Mouse (Mus musculus) lung, postnatal 0 days (tissue): Measurements from ENCODE around the gene Prss30. TPM values are rescaled to one million over a fixed set of nuclear protein-coding genes. Genes with fewer than 3 reads are reported as not detected.
A peak's percentile ranks its signal among the peaks of the same experiment; 100 is the strongest.

Source experiments
- ATAC-seq: fragments of 200-750 bp; cut with Nextera tagmentation; 2 replicates; pipeline ENCODE4 v1.8.0; 2017; ENCODE audit warnings: moderate library complexity
- DNase-seq: peaks from one replicate; pipeline ENCODE4 v3.0.0-alpha.2; 2016; ENCODE audit warnings: low spot score
- H3K27ac ChIP-seq: fragments of 300-500 bp; sonication (generic); 2 replicates; pipeline ENCODE4 v1.5.1; 2014; ENCODE audit warnings: antibody characterized with exemption, mild to moderate bottlenecking, low read length, mixed read lengths
- H3K27me3 ChIP-seq: fragments of 300-500 bp; sonication (generic); replicated peaks from 2 replicates; pipeline ENCODE4 v1.6.1; 2014; ENCODE audit warnings: low read length, mixed read lengths; ENCODE audit not compliant: insufficient read depth
- H3K36me3 ChIP-seq: fragments of 300-500 bp; sonication (generic); 2 replicates; pipeline ENCODE4 v1.6.1; 2014; ENCODE audit warnings: low read length, mixed read lengths; ENCODE audit not compliant: insufficient read depth
- H3K4me1 ChIP-seq: fragments of 300-500 bp; sonication (generic); 2 replicates; pipeline ENCODE4 v1.6.1; 2014; ENCODE audit warnings: antibody characterized with exemption, low read depth, low read length, mixed read lengths; ENCODE audit not compliant: insufficient read depth
- H3K4me2 ChIP-seq: fragments of 300-500 bp; sonication (generic); replicated peaks from 2 replicates; pipeline ENCODE4 v1.6.1; 2014; ENCODE audit warnings: low read depth, mild to moderate bottlenecking, low read length, moderate library complexity, mixed read lengths
- H3K4me3 ChIP-seq: fragments of 300-500 bp; sonication (generic); 2 replicates; pipeline ENCODE4 v1.5.1; 2014; ENCODE audit warnings: low read depth, low read length
- H3K9ac ChIP-seq: fragments of 300-500 bp; sonication (generic); replicated peaks from 2 replicates; pipeline ENCODE4 v1.6.1; 2014; ENCODE audit warnings: low read depth, mild to moderate bottlenecking
- H3K9me3 ChIP-seq: fragments of 300-500 bp; sonication (generic); 2 replicates; pipeline ENCODE4 v1.6.1; 2016; ENCODE audit warnings: low read length, mixed read lengths
- CTCF ChIP-seq: IDR thresholded peaks from 2 replicates; pipeline ENCODE4 v1.5.1; 2016; ENCODE audit warnings: antibody characterized with exemption, mild to moderate bottlenecking
- EP300 ChIP-seq: IDR thresholded peaks from 2 replicates; pipeline ENCODE4 v1.6.1; 2016; ENCODE audit warnings: antibody characterized with exemption, mild to moderate bottlenecking, control low read depth
- WGBS: fragments of 180-500 bp; shearing (Covaris S2); extraction: QIAGEN DNeasy Blood & Tissue Kit; methylation state at CpG from one replicate; pipeline ENCODE4 v1.1.7; 2014; 5-methylcytosine and 5-hydroxymethylcytosine counted together
- microRNA-seq: library from miRNA; unstranded; fragments of <30 nt; microRNA quantifications from one replicate; pipeline ENCODE4, GENCODE M21; 2016
- polyA plus RNA-seq: library from polyadenylated mRNA; unstranded; fragments of >200 nt; fragmentation: Nextera tagmentation; extraction: Ambion mirVana; gene quantifications from 2 replicates; pipeline ENCODE4 v1.2.1, GENCODE M21; 2015

The Prss30 gene
- polyA plus RNA-seq, 1 experiment from 2014 or later: 0.47 TPM

DNA sequence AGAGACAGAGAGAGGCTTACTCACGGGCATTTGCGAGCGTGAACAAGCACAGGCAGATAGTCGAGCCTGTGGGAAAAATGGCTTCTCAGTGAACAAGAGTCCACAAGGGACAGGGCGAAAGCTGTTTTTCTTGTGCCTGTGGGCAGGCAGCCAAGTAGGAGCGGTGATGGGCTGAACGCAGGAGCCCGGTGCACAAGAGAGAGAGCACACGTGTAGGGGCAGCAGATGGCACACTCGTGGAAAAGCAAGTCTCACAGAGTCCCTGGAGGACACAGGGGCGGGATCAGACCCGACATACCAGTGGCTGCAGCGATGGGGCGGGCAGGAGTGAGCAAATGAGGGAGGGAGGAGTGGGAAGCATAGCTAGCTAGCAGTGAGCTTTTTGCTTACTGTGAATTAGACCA lies 55.3 kb downstream of the Prss30 start:
- peak overlapping the region; percentile 44 for H3K9ac ChIP-seq
- 0% methylated on average over 14 of the region's 14 CpGs for WGBS
- H3K27ac ChIP-seq: peak overlapping the region; percentile 78
- H3K27me3 ChIP-seq: no peaks in the 10 kb centered on the region
- peak overlapping the region; percentile 45 for H3K4me3 ChIP-seq
- H3K36me3 ChIP-seq: no peaks in the 10 kb centered on the region
- TF ChIP-seq EP300 (no peak), CTCF (no peak; the same call in 1 of the 2 replicates)
- DNase-seq: peak; percentile 79
- H3K4me2 ChIP-seq: peak overlapping the region; percentile 82
- peak; percentile 82 for ATAC-seq
- H3K9me3 ChIP-seq: no peaks in the 10 kb centered on the region
- H3K4me1 ChIP-seq: peaks cover 2% of the 10 kb centered on the region; the same call in 1 of the 2 replicates

DNA sequence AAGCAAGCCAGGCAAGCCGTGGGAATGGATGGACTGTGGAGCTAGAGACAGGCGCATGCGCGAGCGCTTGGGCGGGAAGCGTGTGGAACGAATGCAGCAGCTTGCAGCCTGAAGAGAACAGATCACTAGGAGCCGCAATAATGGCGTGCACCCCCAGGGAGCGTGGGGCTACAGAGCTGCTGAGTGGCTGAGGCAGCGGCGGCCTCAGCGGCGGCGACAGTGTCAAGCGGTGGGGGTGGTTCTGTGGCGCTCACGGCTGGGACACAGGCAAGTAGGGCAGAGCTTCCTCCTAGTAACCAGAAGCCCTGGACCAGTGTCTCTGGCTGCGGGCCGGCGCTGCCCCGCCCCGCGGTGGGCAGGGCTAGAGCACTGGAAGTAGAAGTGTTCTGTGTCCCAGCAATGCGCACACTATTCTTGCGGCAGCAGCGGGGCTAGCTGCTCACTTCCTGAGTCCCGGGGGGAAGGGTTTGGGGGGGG lies 55.8 kb downstream of the Prss30 start:
- under 1% methylated on average over 28 of the region's 29 CpGs for WGBS

More for the DNA sequence above, 55.8 kb downstream of the Prss30 start:
- TF ChIP-seq EP300 (no peak), CTCF (peak; percentile 36)
- Histone ChIP-seq H3K9me3 (no peaks in the 10 kb centered on the region), H3K27ac (peak overlapping the region; percentile 78), H3K9ac (peak overlapping the region; percentile 44; the same call in 1 of the 2 replicates), H3K36me3 (no peaks in the 10 kb centered on the region), H3K4me3 (peak overlapping the region; percentile 45), H3K4me1 (peaks cover 2% of the 10 kb centered on the region; the same call in 1 of the 2 replicates), H3K4me2 (peak overlapping the region; percentile 82), H3K27me3 (no peaks in the 10 kb centered on the region)
- DNase-seq (peak; percentile 93), ATAC-seq (peak; percentile 98)

Small RNA genes within 50 kb of the gene (microRNA-seq; reads per million reads assigned to microRNA genes)
- not detected for gene Gm27700

Other genes with a start within 250 kb of the Prss30 start
- gene Paqr4, start 239.7 kb downstream of the Prss30 start, polyA plus RNA-seq: 45.2 and 47.7 TPM in 2 replicates
- 0.41 and 0.52 TPM in 2 replicates for gene Kremen2, start 234.7 kb downstream of the Prss30 start, polyA plus RNA-seq
- 43.1 and 43.5 TPM in 2 replicates for gene Flywch1, start 209.0 kb downstream of the Prss30 start, polyA plus RNA-seq
- 14.7 and 18.6 TPM in 2 replicates for gene Flywch2, start 194.5 kb downstream of the Prss30 start, polyA plus RNA-seq
- 284 and 354 TPM in 2 replicates for gene Srrm2, start 190.0 kb downstream of the Prss30 start, polyA plus RNA-seq
- 803 and 893 TPM in 2 replicates for gene Elob, start 151.4 kb downstream of the Prss30 start, polyA plus RNA-seq
- not detected in 2 replicates for gene Prss33, start 144.5 kb downstream of the Prss30 start, polyA plus RNA-seq
- not detected in 2 replicates for gene Prss32, start 136.7 kb downstream of the Prss30 start, polyA plus RNA-seq
- 0.40 and 0.63 TPM in 2 replicates for gene Prss41, start 136.4 kb downstream of the Prss30 start, polyA plus RNA-seq
- gene Prss21, start 112.5 kb downstream of the Prss30 start, polyA plus RNA-seq: not detected in 2 replicates
- 0.25 TPM in 1 of 2 replicates, not detected in the other for gene Dcpp1, start 99.7 kb downstream of the Prss30 start, polyA plus RNA-seq
- not detected in 2 replicates for gene Dcpp2, start 99.7 kb downstream of the Prss30 start, polyA plus RNA-seq
- gene Dcpp3, start 63.1 kb downstream of the Prss30 start, polyA plus RNA-seq: 0.35 and 0.64 TPM in 2 replicates
- gene Sbp, start 38.9 kb downstream of the Prss30 start, polyA plus RNA-seq: not detected in 2 replicates
- gene Sbpl, start 25.3 kb downstream of the Prss30 start, polyA plus RNA-seq: not detected in 2 replicates
- gene Prss22, start 17.5 kb upstream of the Prss30 start, polyA plus RNA-seq: 0.57 and 0.77 TPM in 2 replicates
- 0.18 TPM in 2 replicates for gene Prss27, start 57.6 kb upstream of the Prss30 start, polyA plus RNA-seq
- 34.3 and 36.9 TPM in 2 replicates for gene Kctd5, start 92.9 kb upstream of the Prss30 start, polyA plus RNA-seq
- 26.4 and 32.3 TPM in 2 replicates for gene Pdpk1, start 170.4 kb upstream of the Prss30 start, polyA plus RNA-seq
- 44.1 and 44.2 TPM in 2 replicates for gene Amdhd2, start 183.2 kb upstream of the Prss30 start, polyA plus RNA-seq
- gene Atp6v0c, start 189.1 kb upstream of the Prss30 start, polyA plus RNA-seq: 566 and 620 TPM in 2 replicates
- 1.8 and 1.9 TPM in 2 replicates for gene Tbc1d24, start 225.0 kb upstream of the Prss30 start, polyA plus RNA-seq
- 2.3 and 2.5 TPM in 2 replicates for gene Ntn3, start 229.0 kb upstream of the Prss30 start, polyA plus RNA-seq
- gene Tedc2, start 240.3 kb upstream of the Prss30 start, polyA plus RNA-seq: 5.3 and 6.3 TPM in 2 replicates